Mouse (Mus musculus) thymus, adult 2 months (tissue): ENCODE measurements around the gene Rab1a.

Source experiments
- CTCF ChIP-seq: fragments of 200-500 bp; IDR thresholded peaks from 2 replicates; pipeline ENCODE4 v1.5.1; 2012; ENCODE audit warnings: mild to moderate bottlenecking, control low read depth, low read length, moderate library complexity, borderline replicate concordance; ENCODE audit not compliant: control insufficient read depth, poor library complexity, insufficient read depth; ENCODE audit errors: extremely low read depth
- POLR2A ChIP-seq: fragments of 200-500 bp; IDR thresholded peaks from 2 replicates; pipeline ENCODE4 v1.6.1; 2012; ENCODE audit warnings: mild to moderate bottlenecking, low read length, control low read depth, moderate library complexity; ENCODE audit not compliant: control insufficient read depth, poor library complexity, insufficient read depth; ENCODE audit errors: extremely low read depth

DNA sequence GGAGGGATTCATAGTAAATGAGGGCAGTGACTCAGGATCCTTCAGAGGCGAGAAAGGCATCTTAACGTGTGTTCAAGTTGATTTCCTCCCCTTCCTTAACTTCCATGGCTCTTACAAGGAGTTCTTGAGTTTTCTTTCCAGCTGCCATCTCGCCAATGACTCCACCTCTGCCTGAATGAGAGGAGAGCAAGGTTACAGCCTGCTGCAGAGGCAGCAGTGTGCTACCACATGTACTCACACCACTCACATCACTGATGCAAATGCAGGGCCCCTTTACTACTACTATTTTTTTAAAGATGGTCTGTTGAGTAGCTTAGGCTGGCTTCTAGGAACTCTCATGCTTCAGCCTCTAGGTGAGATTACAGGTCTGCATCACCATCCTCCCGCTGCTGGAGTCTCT, 28.1 kb downstream of the Rab1a start:
- TF ChIP-seq CTCF (no peak), POLR2A (no peak)
